Mouse (Mus musculus): ENCODE data around the gene Agpat3. TPM values are rescaled to one million over a fixed set of nuclear protein-coding genes. Genes with fewer than 3 reads are reported as not detected.

Gene Agpat3
- 100 to 1,000 TPM; 228 to 370 (median 267) TPM for total RNA-seq (2022)

- DNase-seq, result no peak
These were observed at the start of gene Agpat3 for GRCm38 (mm10) chr10:78351887-78352665. TSS of gene Agpat3 (minus strand) at chr10:78352489.

GRCm38 (mm10) chr10:78401127-78401526 lies 48.8 kb upstream of the Agpat3 start:
- DNase-seq, result no peak

GRCm38 (mm10) chr10:78399090-78399657 lies 46.9 kb upstream of the Agpat3 start:
- DNase-seq, result peak; percentile 64

GRCm38 (mm10) chr10:78396625-78396885 lies 44.3 kb upstream of the Agpat3 start:
- no peak for DNase-seq

- peak; percentile 81 for DNase-seq
These were observed 43.7 kb upstream of the Agpat3 start for GRCm38 (mm10) chr10:78395819-78396624.

GRCm38 (mm10) chr10:78395377-78395776 lies 43.1 kb upstream of the Agpat3 start:
- DNase-seq, result no peak

GRCm38 (mm10) chr10:78392072-78392471 lies 39.8 kb upstream of the Agpat3 start:
- peak; percentile 74 for DNase-seq

GRCm38 (mm10) chr10:78390982-78391470 lies 38.7 kb upstream of the Agpat3 start:
- DNase-seq, result no peak

GRCm38 (mm10) chr10:78388216-78388980 lies 36.1 kb upstream of the Agpat3 start:
- no peak for DNase-seq

- DNase-seq, result no peak
These were observed 33.2 kb upstream of the Agpat3 start for GRCm38 (mm10) chr10:78385520-78385919.

GRCm38 (mm10) chr10:78383567-78383966 lies 31.3 kb upstream of the Agpat3 start:
- no peak for DNase-seq

- no peak for DNase-seq
These were observed 26.2 kb upstream of the Agpat3 start for GRCm38 (mm10) chr10:78378516-78378915.

- no peak for DNase-seq
These were observed 20.7 kb upstream of the Agpat3 start for GRCm38 (mm10) chr10:78372681-78373668.

- DNase-seq, result no peak
These were observed 19.5 kb upstream of the Agpat3 start for GRCm38 (mm10) chr10:78371746-78372145.

GRCm38 (mm10) chr10:78367586-78367985 lies 15.3 kb upstream of the Agpat3 start:
- no peak for DNase-seq

- no peak for DNase-seq
These were observed 14.6 kb upstream of the Agpat3 start for GRCm38 (mm10) chr10:78366851-78367312.

GRCm38 (mm10) chr10:78366195-78366834 lies 14.0 kb upstream of the Agpat3 start:
- no peak for DNase-seq

- DNase-seq, result no peak
These were observed 13.3 kb upstream of the Agpat3 start for GRCm38 (mm10) chr10:78365555-78365954.

GRCm38 (mm10) chr10:78364106-78364505 lies 11.8 kb upstream of the Agpat3 start:
- DNase-seq, result no peak

GRCm38 (mm10) chr10:78363366-78363765 lies 11.1 kb upstream of the Agpat3 start:
- DNase-seq, result no peak

- peak; percentile 48 for DNase-seq
These were observed 9.7 kb upstream of the Agpat3 start for GRCm38 (mm10) chr10:78361951-78362350.

Data from adrenal gland, adult 8-10 months (tissue).